Mouse (Mus musculus) cerebellum, adult 2 months (tissue): Measurements from ENCODE around the gene Trim8.

Experiments
- CTCF ChIP-seq: fragments of 200-500 bp; IDR thresholded peaks from 2 replicates; pipeline ENCODE4 v1.5.1; 2011; ENCODE audit warnings: low read depth, mild to moderate bottlenecking, control low read depth, low read length, moderate library complexity, borderline replicate concordance; ENCODE audit not compliant: insufficient read depth
- POLR2A ChIP-seq: fragments of 200-500 bp; IDR thresholded peaks from 2 replicates; pipeline ENCODE4 v1.6.1; 2011; ENCODE audit warnings: low read length, control low read depth, borderline replicate concordance; ENCODE audit not compliant: insufficient read depth

- TF ChIP-seq CTCF (no peak), POLR2A (no peak)
Observed at GRCm38 (mm10) chr19:46462574-46462973, 38.9 kb upstream of the Trim8 start.
